In genomic region chr2:31453559-31454177, GRCm38 (mm10) we compare ENCODE assay signal across 9 mouse cellular contexts. TPM values are rescaled to one million over a fixed set of nuclear protein-coding genes. Genes with fewer than 3 reads are reported as not detected.
DNase-seq lines count a peak whose midpoint lies in the region; ATAC-seq and TF ChIP-seq lines count a peak whose summit lies in the region.
"Had no signal": no experiment of that assay in that cellular context is flagged by ENCODE, and none has a peak within 500 bp of the region (broad histone marks: within the 10 kb centered on the region; RNA-seq: fewer than 3 reads in every experiment).

No protein-coding gene starts in this region.

- 0 out of 2 replicates have a peak overlapping the region, but pooled peaks have one; percentile 10 for H3K4me2 ChIP-seq in heart, embryonic 15.5 days
- H3K4me2 ChIP-seq in liver, embryonic 13.5 days, result no peak overlapping the region

- peaks cover 11% of the 10 kb centered on the region for H3K27me3 ChIP-seq in heart, embryonic 15.5 days
- H3K27me3 ChIP-seq in liver, embryonic 13.5 days, result peaks cover 2% of the 10 kb centered on the region

- no peak for TF ChIP-seq CTCF in layer of hippocampus, adult 2 months (conservative IDR thresholded peaks at IDR 0.05)

- peak overlapping the region; percentile 19; the same call in 1 of the 2 replicates for H3K9ac ChIP-seq in heart, embryonic 15.5 days
- no peak overlapping the region for H3K9ac ChIP-seq in liver, embryonic 13.5 days

- H3K4me3 ChIP-seq in heart, embryonic 15.5 days, result no peak overlapping the region
- no peak overlapping the region for H3K4me3 ChIP-seq in liver, embryonic 13.5 days (replicated peaks)
- no peak overlapping the region for H3K4me3 ChIP-seq in layer of hippocampus, adult 2 months

- WGBS in heart, embryonic 15.5 days, result 42% methylated on average over 11 of the region's 11 CpGs
- 38% methylated on average over 11 of the region's 11 CpGs for WGBS in liver, embryonic 13.5 days (ENCODE audit: insufficient replicate concordance)

- peak; percentile 59 for DNase-seq in ovary, postnatal 36 days (ENCODE audit: low spot score)
- no peak for DNase-seq in ovary, postnatal 10 days (ENCODE audit: low spot score)
- DNase-seq in liver, embryonic 13.5 days, result no peak
- peak; percentile 52 to 65 for DNase-seq in urinary bladder, postnatal 36 days (ENCODE audit: low spot score in 2 of 2)
- DNase-seq in spleen, adult 18-20 months, result no peak
- no peak for DNase-seq in layer of hippocampus, adult 2 months (ENCODE audit: low spot score in 2 of 2)

- H3K4me1 ChIP-seq in heart, embryonic 15.5 days (replicated peaks), result peaks cover 57% of the 10 kb centered on the region
- peaks cover 47% of the 10 kb centered on the region for H3K4me1 ChIP-seq in liver, embryonic 13.5 days (replicated peaks)

- ATAC-seq in heart, embryonic 15.5 days (replicated peaks; ENCODE audit: insufficient number of reproducible peaks, insufficient read depth, low FRiP score, low read depth), result no peak
- ATAC-seq in liver, embryonic 13.5 days (ENCODE audit: low read depth), result peak; percentile 50; the same call in 1 of the 2 replicates
- ATAC-seq in erythroid progenitor cell, adult 5-6 weeks (replicated peaks; ENCODE audit: low FRiP score, poor library complexity, severe bottlenecking), result no peak
- ATAC-seq: midbrain, embryonic 16.5 days had no signal

- H3K36me3 ChIP-seq in heart, embryonic 15.5 days, result no peaks in the 10 kb centered on the region
- H3K36me3 ChIP-seq in liver, embryonic 13.5 days, result no peaks in the 10 kb centered on the region

- H3K9me3 ChIP-seq in heart, embryonic 15.5 days (replicated peaks), result no peaks in the 10 kb centered on the region
- H3K9me3 ChIP-seq in liver, embryonic 13.5 days (replicated peaks), result no peaks in the 10 kb centered on the region

- H3K27ac ChIP-seq in heart, embryonic 15.5 days, result peak overlapping the region; percentile 87
- 0 out of 2 replicates have a peak overlapping the region, but pooled peaks have one; percentile 25 for H3K27ac ChIP-seq in liver, embryonic 13.5 days
- H3K27ac ChIP-seq in layer of hippocampus, adult 2 months, result no peak overlapping the region

RNA-seq across cellular contexts. Expression of gene Ass1, which starts 16.3 kb away (rescaled TPM):
- 7.7 and 15.5 TPM in 2 replicates for polyA plus RNA-seq in heart, embryonic 15.5 days (2015; fragmentation: Nextera tagmentation; extraction: Ambion mirVana)
- polyA plus RNA-seq in liver, embryonic 13.5 days (2015; fragmentation: Nextera tagmentation; extraction: Ambion mirVana), result 75.3 and 87.1 TPM in 2 replicates
- 5.0 and 15.1 TPM in 2 replicates for total RNA-seq in erythroid progenitor cell, adult 5-6 weeks (2015; ENCODE audit: low replicate concordance)
- total RNA-seq in erythroid progenitor cell, adult 5-6 weeks (2017; ENCODE audit: low replicate concordance), result 3.9 and 6.1 TPM in 2 replicates
- 10 to 100 TPM; 27.5 to 27.7 TPM for total RNA-seq in layer of hippocampus, adult 2 months (2021)

Comparison
In these comparisons a context has a peak if more than half of its experiments do, and no peak if none do; other contexts are left out.
1. DNase-seq: peak in ovary, postnatal 36 days (single experiment) and urinary bladder, postnatal 36 days (2 of 2); none in ovary, postnatal 10 days (single experiment), liver, embryonic 13.5 days (single experiment), spleen, adult 18-20 months (0 of 2) and layer of hippocampus, adult 2 months (0 of 2).